Mouse (Mus musculus) brain, embryonic 14.5 days (tissue): ENCODE measurements around the gene Hsdl2. TPM values are rescaled to one million over a fixed set of nuclear protein-coding genes. Genes with fewer than 3 reads are reported as not detected.
A peak's percentile ranks its signal among the peaks of the same experiment; 100 is the strongest.
"Not testable (repeated sequence)": the region's sequence is repeated elsewhere in the genome, so short reads cannot be mapped to it uniquely, and the experiment has no call there.

ENCODE experiments used
- DNase-seq: peaks from one replicate; pipeline ENCODE4 v3.0.0-alpha.2; 2011; ENCODE audit warnings: low read depth
- CTCF ChIP-seq: fragments of 200-500 bp; IDR thresholded peaks from 2 replicates; pipeline ENCODE4 v1.5.1; 2012; ENCODE audit warnings: inconsistent platforms, mild to moderate bottlenecking, moderate library complexity, borderline replicate concordance; ENCODE audit not compliant: insufficient read depth, insufficient read length; ENCODE audit errors: extremely low read depth
- POLR2A ChIP-seq: fragments of 200-500 bp; IDR thresholded peaks from 2 replicates; pipeline ENCODE4 v1.6.1; 2012; ENCODE audit warnings: mild to moderate bottlenecking, inconsistent platforms, borderline replicate concordance; ENCODE audit not compliant: poor library complexity, insufficient read depth, insufficient read length, severe bottlenecking; ENCODE audit errors: extremely low read depth
- polyA plus RNA-seq: library from polyadenylated mRNA; depleted of rRNA; stranded (reverse); fragments of >200 nt; gene quantifications from 2 replicates; pipeline ENCODE4 v1.2.3, GENCODE M21; 2012

Hsdl2 gene
- polyA plus RNA-seq, 1 experiment, result 22.6 TPM

GRCm38 (mm10) chr4:59549175-59549976, 32.0 kb upstream of the Hsdl2 start, which contains the start of gene Ptbp3:
Gene Ptbp3 (minus strand): TSS chr4:59549364.
- no peak for TF ChIP-seq CTCF
- peak; percentile 71 for TF ChIP-seq POLR2A
- peak; percentile 97 for DNase-seq

DNA sequence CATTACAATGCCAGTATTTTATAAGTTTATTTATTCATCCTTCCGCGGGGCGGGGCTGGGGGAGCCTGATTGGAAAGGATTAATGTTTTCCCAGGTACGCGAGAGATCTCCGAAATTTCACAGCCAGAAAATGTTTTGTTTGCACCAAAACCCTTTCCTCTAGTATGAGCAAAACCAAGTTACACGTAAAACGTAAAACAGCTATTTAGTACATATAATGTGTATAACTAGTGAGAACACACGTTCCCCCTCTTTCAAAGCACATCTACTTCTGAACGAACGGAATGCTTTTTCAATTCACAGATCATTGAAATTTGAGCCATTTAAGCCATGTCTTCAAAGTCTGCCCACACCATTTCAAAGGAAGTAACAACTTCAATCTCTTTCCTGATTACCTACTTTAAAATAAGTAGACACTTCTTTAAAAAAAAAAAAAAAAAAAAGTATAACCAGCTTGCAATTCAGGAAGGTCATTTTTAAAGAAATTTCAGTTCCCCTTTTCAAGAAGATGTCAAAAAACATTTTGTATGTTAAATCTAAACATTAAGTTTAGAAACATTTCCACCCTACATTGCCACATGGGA, 31.3 kb upstream of the Hsdl2 start:
- DNase-seq, result no peak

DNA sequence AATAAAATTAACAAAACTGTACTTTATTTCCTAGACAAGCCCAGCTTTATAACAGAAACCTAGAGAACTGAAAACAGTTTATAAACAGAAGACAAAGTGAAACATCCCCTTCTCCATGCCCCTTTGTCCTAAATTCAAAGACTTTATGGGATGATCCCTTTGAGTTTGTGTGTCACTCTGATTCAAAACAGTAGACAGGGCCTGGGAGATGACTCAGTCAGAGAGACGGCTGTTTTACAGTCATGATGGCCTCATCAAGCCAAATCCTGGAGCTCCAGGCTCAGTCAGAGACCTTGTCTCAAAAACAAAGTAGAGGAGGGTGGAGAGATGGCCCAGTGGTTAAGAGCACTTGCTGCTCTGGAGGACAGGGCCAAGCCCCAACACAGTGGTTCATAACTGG, 29.5 kb upstream of the Hsdl2 start:
- TF ChIP-seq POLR2A (no peak), CTCF (no peak)

More for the DNA sequence above, 31.3 kb upstream of the Hsdl2 start:
- TF ChIP-seq CTCF (no peak), POLR2A (no peak)

GRCm38 (mm10) chr4:59552835-59553234, 28.5 kb upstream of the Hsdl2 start:
- DNase-seq, result no peak
- TF ChIP-seq CTCF (no peak), POLR2A (no peak)

More for the DNA sequence above, 29.5 kb upstream of the Hsdl2 start:
- no peak for DNase-seq

GRCm38 (mm10) chr4:59553576-59553975, 27.8 kb upstream of the Hsdl2 start:
- TF ChIP-seq CTCF (no peak), POLR2A (no peak)

DNA sequence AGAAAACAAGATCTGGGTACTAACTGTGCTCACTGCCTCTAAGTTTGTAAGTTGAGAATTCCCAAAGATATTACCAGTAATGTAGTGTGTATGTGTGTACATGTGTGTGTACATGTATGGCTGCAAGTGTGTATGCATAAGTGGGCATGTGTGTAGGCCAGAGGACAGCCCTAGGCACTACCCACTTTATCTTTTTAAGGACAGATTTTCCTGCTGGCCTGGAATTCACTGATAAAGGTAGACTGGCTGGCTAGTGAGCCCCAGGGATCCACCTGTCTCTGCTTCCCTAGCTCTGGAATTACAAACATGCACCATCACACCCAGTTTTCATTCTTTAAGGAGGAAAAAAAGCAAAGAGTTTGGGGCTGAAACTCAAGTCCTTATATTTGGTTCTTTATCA, 26.2 kb upstream of the Hsdl2 start:
- TF ChIP-seq POLR2A, result no peak
- no peak for DNase-seq

More at GRCm38 (mm10) chr4:59553576-59553975, 27.8 kb upstream of the Hsdl2 start:
- no peak for DNase-seq

DNA sequence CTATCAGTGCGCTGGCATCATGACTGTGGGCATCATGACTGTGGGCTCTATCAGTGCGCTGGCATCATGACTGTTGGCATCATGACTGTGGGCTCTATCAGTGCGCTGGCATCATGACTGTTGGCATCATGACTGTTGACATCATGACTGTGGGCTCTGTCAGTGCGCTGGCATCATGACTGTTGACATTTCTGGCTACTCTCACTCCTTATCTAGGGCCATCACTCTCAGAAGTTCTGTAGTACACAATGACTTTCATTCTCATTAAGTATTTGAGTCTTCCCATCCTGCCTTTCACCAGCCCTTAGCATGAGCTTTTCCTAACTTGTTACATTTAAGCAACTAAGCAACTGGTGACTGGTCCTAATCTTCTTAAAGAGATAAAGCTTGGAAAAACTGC, 24.0 kb upstream of the Hsdl2 start:
- not testable (repeated sequence) for DNase-seq

- TF ChIP-seq CTCF (no peak), POLR2A (no peak)
- DNase-seq, result no peak
Measured at GRCm38 (mm10) chr4:59558096-59558720, 23.2 kb upstream of the Hsdl2 start.

- TF ChIP-seq CTCF, result no peak
- no peak for TF ChIP-seq POLR2A
- DNase-seq, result no peak
Measured at GRCm38 (mm10) chr4:59560141-59560540, 21.2 kb upstream of the Hsdl2 start.

- no peak for DNase-seq
- TF ChIP-seq POLR2A (no peak), CTCF (no peak)
Measured at GRCm38 (mm10) chr4:59564128-59564527, 17.2 kb upstream of the Hsdl2 start.

GRCm38 (mm10) chr4:59565571-59566188, 15.7 kb upstream of the Hsdl2 start:
- TF ChIP-seq POLR2A, result no peak
- TF ChIP-seq CTCF, result no peak
- no peak for DNase-seq

DNA sequence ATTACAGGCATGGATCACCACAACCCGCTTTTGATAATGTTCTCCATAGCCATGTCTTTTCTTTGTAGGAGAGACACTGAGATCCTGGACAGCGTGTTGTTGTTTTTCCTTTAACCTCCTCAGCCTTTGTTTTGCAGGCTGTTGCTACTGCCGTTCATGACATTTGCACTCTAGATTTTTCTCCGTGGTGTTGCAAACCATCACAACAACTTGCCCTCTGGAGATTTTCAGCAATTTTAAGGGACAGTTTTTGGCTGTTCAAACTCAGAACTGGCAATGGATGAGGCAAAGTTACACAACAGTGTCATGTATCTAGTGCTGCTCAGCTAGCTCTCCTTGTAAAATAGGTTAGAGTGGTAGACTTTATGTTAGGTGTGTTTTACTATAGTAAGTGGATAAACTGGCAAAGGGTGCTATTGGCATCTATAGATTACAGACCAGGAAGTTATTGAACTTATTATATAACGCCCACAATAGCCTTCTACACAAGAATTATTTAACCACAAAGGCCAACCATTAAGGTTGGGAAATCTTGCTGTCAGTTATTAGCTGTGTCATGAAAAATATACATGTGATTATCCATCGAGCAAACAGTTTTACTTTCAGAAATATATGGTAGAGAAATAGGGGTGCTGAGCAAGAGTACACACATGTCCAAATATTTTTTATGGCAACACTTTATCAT, 13.6 kb upstream of the Hsdl2 start:
- TF ChIP-seq CTCF (no peak), POLR2A (no peak)
- no peak for DNase-seq
